Mouse (Mus musculus) forebrain, embryonic 11.5 days (tissue): Measurements from ENCODE around the gene Atp2c2. TPM values are rescaled to one million over a fixed set of nuclear protein-coding genes. Genes with fewer than 3 reads are reported as not detected.

Source experiments
- ATAC-seq: fragments of 200-750 bp; cut with Nextera tagmentation; replicated peaks from 2 replicates; pipeline ENCODE4 v1.8.0; 2017; ENCODE audit warnings: moderate TSS enrichment; ENCODE audit not compliant: low FRiP score
- DNase-seq: peaks from one replicate; pipeline ENCODE4 v3.0.0-alpha.2; 2017; ENCODE audit warnings: low spot score
- H3K27ac ChIP-seq: fragments of 300-500 bp; sonication (generic); 2 replicates; pipeline ENCODE4 v1.5.1; 2014; ENCODE audit warnings: low read depth, low read length
- H3K27me3 ChIP-seq: fragments of 300-500 bp; sonication (generic); 2 replicates; pipeline ENCODE4 v1.6.1; 2014; ENCODE audit warnings: mild to moderate bottlenecking, low read length, mixed read lengths; ENCODE audit not compliant: control insufficient read depth, insufficient read depth
- H3K36me3 ChIP-seq: fragments of 300-500 bp; sonication (generic); 2 replicates; pipeline ENCODE4 v1.6.1; 2014; ENCODE audit warnings: mild to moderate bottlenecking, low read length, moderate library complexity, mixed read lengths; ENCODE audit not compliant: control insufficient read depth, insufficient read depth
- H3K4me1 ChIP-seq: fragments of 300-500 bp; sonication (generic); replicated peaks from 2 replicates; pipeline ENCODE4 v1.6.1; 2014; ENCODE audit warnings: low read length, mixed read lengths; ENCODE audit not compliant: control insufficient read depth, insufficient read depth
- H3K4me2 ChIP-seq: fragments of 300-500 bp; sonication (generic); 2 replicates; pipeline ENCODE4 v1.6.1; 2014; ENCODE audit warnings: low read depth, mild to moderate bottlenecking, low read length, moderate library complexity, mixed read lengths; ENCODE audit not compliant: severe bottlenecking
- H3K4me3 ChIP-seq: fragments of 300-500 bp; sonication (generic); 2 replicates; pipeline ENCODE4 v1.5.1; 2014; ENCODE audit warnings: low read depth, low read length
- H3K9ac ChIP-seq: fragments of 300-500 bp; sonication (generic); 2 replicates; pipeline ENCODE4 v1.6.1; 2014; ENCODE audit warnings: low read length
- H3K9me3 ChIP-seq: fragments of 300-500 bp; sonication (generic); 2 replicates; pipeline ENCODE4 v1.6.1; 2016; ENCODE audit warnings: low read length, mixed read lengths; ENCODE audit not compliant: control insufficient read depth
- WGBS: fragments of 180-500 bp; shearing (Covaris S2); extraction: QIAGEN DNeasy Blood & Tissue Kit; methylation state at CpG from one replicate; pipeline ENCODE4 v1.1.7; 2014; 5-methylcytosine and 5-hydroxymethylcytosine counted together
- polyA plus RNA-seq: library from polyadenylated mRNA; unstranded; fragments of >200 nt; fragmentation: Nextera tagmentation; extraction: Ambion mirVana; gene quantifications from 2 replicates; pipeline ENCODE4 v1.2.1, GENCODE M21; 2014

The Atp2c2 gene
- polyA plus RNA-seq, 1 experiment from 2014 or later, result 1.0 TPM

DNA sequence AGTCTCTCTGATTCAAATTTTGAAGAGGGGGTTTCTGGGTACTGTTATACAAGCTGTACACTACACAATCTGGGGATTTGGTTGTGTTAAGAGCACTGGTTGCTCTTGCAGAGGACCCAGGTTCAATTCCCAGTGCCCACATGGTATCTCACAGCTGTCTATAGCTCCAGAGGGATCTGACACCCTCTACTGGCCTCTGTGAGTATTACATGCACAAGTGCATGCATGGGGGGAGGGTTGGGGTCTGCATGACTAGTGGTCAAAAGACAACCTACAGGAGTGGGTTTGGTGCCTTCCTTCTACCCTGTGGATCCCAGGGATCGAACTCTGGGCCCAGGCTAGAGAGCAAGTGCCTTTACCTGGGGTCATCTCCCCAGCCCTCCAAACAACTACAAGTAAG lies 102.8 kb downstream of the Atp2c2 start:
- 100% methylated on average over 1 of the region's 1 CpGs for WGBS
- Histone ChIP-seq H3K9ac (no peak overlapping the region), H3K4me2 (no peak overlapping the region), H3K27me3 (no peaks in the 10 kb centered on the region), H3K4me1 (peaks cover 13% of the 10 kb centered on the region), H3K9me3 (no peaks in the 10 kb centered on the region; the same call in 1 of the 2 replicates), H3K4me3 (no peak overlapping the region), H3K36me3 (no peaks in the 10 kb centered on the region), H3K27ac (no peak overlapping the region)
- ATAC-seq (no peak), DNase-seq (no peak)

GRCm38 (mm10) chr8:119805275-119805674 lies 105.5 kb downstream of the Atp2c2 start:
- ATAC-seq, result no peak
- no peak overlapping the region for H3K27ac ChIP-seq
- no peak overlapping the region for H3K9ac ChIP-seq
- no peaks in the 10 kb centered on the region; the same call in 1 of the 2 replicates for H3K9me3 ChIP-seq
- no peaks in the 10 kb centered on the region for H3K27me3 ChIP-seq
- 75% methylated on average over 8 of the region's 8 CpGs for WGBS
- no peak overlapping the region for H3K4me3 ChIP-seq
- H3K4me1 ChIP-seq, result peaks cover 4% of the 10 kb centered on the region; the same call in 1 of the 2 replicates
- H3K36me3 ChIP-seq, result no peaks in the 10 kb centered on the region
- no peak overlapping the region for H3K4me2 ChIP-seq
- DNase-seq, result no peak

DNA sequence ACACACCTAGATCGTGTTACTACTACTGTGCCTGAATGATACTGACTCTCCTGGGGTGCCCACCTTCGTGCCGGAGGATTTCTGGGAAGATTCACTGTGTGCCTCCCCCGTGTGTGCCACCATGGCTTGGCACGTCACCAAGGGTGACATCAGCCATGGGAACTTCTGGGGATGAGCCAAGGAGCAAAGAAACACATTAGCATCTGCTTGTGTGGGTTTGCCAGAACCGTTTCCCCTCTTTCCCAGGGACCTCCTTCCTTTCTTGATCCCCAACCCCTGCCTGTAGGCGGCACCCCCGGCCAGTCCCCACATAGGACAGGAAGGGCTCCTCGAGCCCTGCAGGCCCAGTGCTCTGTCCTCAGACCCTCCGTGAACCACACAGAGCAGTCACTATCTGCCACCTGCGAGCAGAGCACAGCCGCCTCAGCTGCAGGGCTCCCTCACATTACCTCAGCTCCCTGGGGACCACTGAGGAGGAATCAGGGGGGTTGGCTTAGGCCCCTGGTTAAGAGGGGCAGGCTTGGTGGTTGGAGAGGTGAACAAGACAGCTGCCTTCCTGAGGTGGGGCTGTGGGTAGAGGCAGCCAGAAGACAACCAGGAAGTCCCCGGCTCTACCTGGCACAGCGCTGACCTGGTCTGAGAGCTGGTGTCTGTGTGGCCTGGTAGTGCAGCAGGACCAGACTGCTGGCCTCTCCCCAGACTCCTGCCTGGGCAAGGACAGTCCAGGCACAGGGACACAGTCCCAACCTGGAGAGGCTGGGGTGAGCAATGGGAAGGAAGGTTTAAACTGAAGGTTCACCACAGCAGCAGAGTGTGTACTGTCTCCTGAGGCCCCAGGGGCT lies 106.8 kb downstream of the Atp2c2 start:
- H3K9me3 ChIP-seq, result no peaks in the 10 kb centered on the region; the same call in 1 of the 2 replicates
- H3K9ac ChIP-seq, result no peak overlapping the region
- no peak overlapping the region for H3K27ac ChIP-seq
- no peak overlapping the region for H3K4me3 ChIP-seq
- DNase-seq, result no peak
- H3K36me3 ChIP-seq, result no peaks in the 10 kb centered on the region
- H3K4me2 ChIP-seq, result no peak overlapping the region
- H3K27me3 ChIP-seq, result no peaks in the 10 kb centered on the region
- ATAC-seq, result no peak
- H3K4me1 ChIP-seq, result peaks cover 3% of the 10 kb centered on the region; the same call in 1 of the 2 replicates
- 83% methylated on average over 14 of the region's 14 CpGs for WGBS

Other genes with a start within 250 kb of the Atp2c2 start
- 0.13 TPM in 1 of 2 replicates, not detected in the other for gene Slc38a8, start 198.3 kb upstream of the Atp2c2 start, polyA plus RNA-seq
- gene Mbtps1, start 141.3 kb upstream of the Atp2c2 start, polyA plus RNA-seq, result 98.0 and 98.2 TPM in 2 replicates
- gene Hsdl1, start 124.8 kb upstream of the Atp2c2 start, polyA plus RNA-seq, result 78.7 and 89.0 TPM in 2 replicates
- 0.16 TPM in 1 of 2 replicates, not detected in the other for gene Dnaaf1, start 124.8 kb upstream of the Atp2c2 start, polyA plus RNA-seq
- 15.2 and 17.1 TPM in 2 replicates for gene Taf1c, start 94.8 kb upstream of the Atp2c2 start, polyA plus RNA-seq
- gene Adad2, start 87.3 kb upstream of the Atp2c2 start, polyA plus RNA-seq, result not detected in 2 replicates
- gene Kcng4, start 64.3 kb upstream of the Atp2c2 start, polyA plus RNA-seq, result 0.07 TPM in 1 of 2 replicates, not detected in the other
- gene Wfdc1, start 33.6 kb upstream of the Atp2c2 start, polyA plus RNA-seq, result 0.63 TPM in 1 of 2 replicates, not detected in the other
- gene Tldc1, start 78.4 kb downstream of the Atp2c2 start, polyA plus RNA-seq, result 12.6 and 13.4 TPM in 2 replicates
- gene Cotl1, start 140.5 kb downstream of the Atp2c2 start, polyA plus RNA-seq, result 167 and 251 TPM in 2 replicates
- gene Klhl36, start 162.3 kb downstream of the Atp2c2 start, polyA plus RNA-seq, result 7.3 and 9.9 TPM in 2 replicates
- 209 and 210 TPM in 2 replicates for gene Usp10, start 210.4 kb downstream of the Atp2c2 start, polyA plus RNA-seq
- not detected in 2 replicates for gene Gm20388, start 210.8 kb downstream of the Atp2c2 start, polyA plus RNA-seq